Mouse (Mus musculus) B cell, adult 67 days (primary cell): Measurements from ENCODE around the gene Rprd2. TPM values are rescaled to one million over a fixed set of nuclear protein-coding genes. Genes with fewer than 3 reads are reported as not detected.

Experiments
- total RNA-seq, 2 experiments: library from RNA; stranded (reverse); gene quantifications; 4 replicates each; pipeline ENCODE4 v1.2.4; 2023

The Rprd2 gene
- 100 to 1,000 TPM; 110 to 111 TPM for total RNA-seq

GRCm38 (mm10) chr3:95818571-95819288 lies at the start of gene Rprd2:
Gene Rprd2 (minus strand): TSS chr3:95818863.

GRCm38 (mm10) chr3:95855502-95856089 lies 36.9 kb upstream of the Rprd2 start, which contains the start of gene Prpf3:
Gene Prpf3 (minus strand): TSS chr3:95855885.

GRCm38 (mm10) chr3:95760106-95760505 lies 58.6 kb downstream of the Rprd2 start, which contains the start of gene Tars2:
Gene Tars2 (minus strand): TSS chr3:95760206.

GRCm38 (mm10) chr3:95739353-95740104 lies 79.1 kb downstream of the Rprd2 start, which contains the start of gene Ecm1:
Gene Ecm1 (minus strand): TSS chr3:95739569.

Other genes starting within 250 kb of the Rprd2 start
- gene Golph3l, start 229.9 kb downstream of the Rprd2 start, total RNA-seq: 10 to 100 TPM; 28.9 to 37.0 TPM
- gene Ensa, start 193.9 kb downstream of the Rprd2 start, total RNA-seq: 100 to 1,000 TPM; 115 to 129 TPM
- gene Mcl1, start 160.1 kb downstream of the Rprd2 start, total RNA-seq: 100 to 1,000 TPM; 424 to 425 TPM
- 10 to 100 TPM; 18.2 to 21.8 TPM for gene Adamtsl4, start 130.9 kb downstream of the Rprd2 start, total RNA-seq
- 10 to 100 TPM in 1 of 2 experiments, 1 to 10 TPM in 1; 8.8 to 11.4 TPM for gene Ecm1, start 79.3 kb downstream of the Rprd2 start, total RNA-seq
- gene Tars2, start 58.7 kb downstream of the Rprd2 start, total RNA-seq: 100 to 1,000 TPM in 1 of 2 experiments, 10 to 100 TPM in 1; 88.2 to 108 TPM
- 10 to 100 TPM; 92.7 to 93.4 TPM for gene Prpf3, start 37.0 kb upstream of the Rprd2 start, total RNA-seq
- gene Mrps21, start 52.7 kb upstream of the Rprd2 start, total RNA-seq: 100 to 1,000 TPM; 114 to 118 TPM
- 100 to 1,000 TPM; 140 to 198 TPM for gene Ciart, start 63.4 kb upstream of the Rprd2 start, total RNA-seq
- gene BC028528, start 73.1 kb upstream of the Rprd2 start, total RNA-seq: 10 to 100 TPM; 65.9 to 70.6 TPM
- 10 to 100 TPM; 57.0 to 60.6 TPM for gene Aph1a, start 75.1 kb upstream of the Rprd2 start, total RNA-seq
- gene Car14, start 85.8 kb upstream of the Rprd2 start, total RNA-seq: not detected
- gene Anp32e, start 110.4 kb upstream of the Rprd2 start, total RNA-seq: 100 to 1,000 TPM; 106 to 122 TPM
- 100 to 1,000 TPM; 232 to 254 TPM for gene Plekho1, start 177.1 kb upstream of the Rprd2 start, total RNA-seq
- gene Vps45, start 239.6 kb upstream of the Rprd2 start, total RNA-seq: 10 to 100 TPM; 22.5 to 26.8 TPM